Mouse (Mus musculus) cerebellum, postnatal 36 days (tissue): Measurements from ENCODE around the gene 4930467E23Rik.
"Not testable (repeated sequence)": the region's sequence is repeated elsewhere in the genome, so short reads cannot be mapped to it uniquely, and the experiment has no call there.

Source experiments
- DNase-seq, 2 experiments: peaks; one replicate each; pipeline ENCODE4 v3.0.0; 2021 to 2022; ENCODE audit warnings: mixed read lengths in 2 of 2

4930467E23Rik gene

GRCm38 (mm10) chr8:19729276-19729675, at the start of gene 4930467E23Rik:
4930467E23Rik (plus strand) TSS chr8:19729576.
- DNase-seq: not testable (repeated sequence)

GRCm38 (mm10) chr8:19682311-19682710, 47.1 kb upstream of the 4930467E23Rik start:
- DNase-seq: not testable (repeated sequence)

- DNase-seq: not testable (repeated sequence)
Measured at GRCm38 (mm10) chr8:19685476-19685875, 43.9 kb upstream of the 4930467E23Rik start.

GRCm38 (mm10) chr8:19688802-19689525, 40.4 kb upstream of the 4930467E23Rik start:
- not testable (repeated sequence) for DNase-seq

- not testable (repeated sequence) for DNase-seq
Measured at GRCm38 (mm10) chr8:19689745-19690144, 39.6 kb upstream of the 4930467E23Rik start.

GRCm38 (mm10) chr8:19691421-19691820, 38.0 kb upstream of the 4930467E23Rik start:
- DNase-seq: not testable (repeated sequence)

GRCm38 (mm10) chr8:19697497-19698077, 31.8 kb upstream of the 4930467E23Rik start:
- not testable (repeated sequence) for DNase-seq

GRCm38 (mm10) chr8:19698123-19698522, 31.3 kb upstream of the 4930467E23Rik start:
- DNase-seq: not testable (repeated sequence)

- peak; percentile 41 to 50 for DNase-seq
Measured at GRCm38 (mm10) chr8:19698722-19699121, 30.7 kb upstream of the 4930467E23Rik start.

- DNase-seq: not testable (repeated sequence)
Measured at GRCm38 (mm10) chr8:19701326-19701725, 28.1 kb upstream of the 4930467E23Rik start.

GRCm38 (mm10) chr8:19702276-19702675, 27.1 kb upstream of the 4930467E23Rik start:
- DNase-seq: not testable (repeated sequence)

GRCm38 (mm10) chr8:19702972-19703709, 26.2 kb upstream of the 4930467E23Rik start:
- DNase-seq: peak; percentile 74 to 88

- DNase-seq: not testable (repeated sequence)
Measured at GRCm38 (mm10) chr8:19703906-19704305, 25.5 kb upstream of the 4930467E23Rik start.

- DNase-seq: not testable (repeated sequence)
Measured at GRCm38 (mm10) chr8:19704441-19705215, 24.7 kb upstream of the 4930467E23Rik start.

- not testable (repeated sequence) for DNase-seq
Measured at GRCm38 (mm10) chr8:19705216-19705600, 24.2 kb upstream of the 4930467E23Rik start.

GRCm38 (mm10) chr8:19706101-19706725, 23.2 kb upstream of the 4930467E23Rik start:
- not testable (repeated sequence) for DNase-seq

- DNase-seq: peak; percentile 67 to 79
Measured at GRCm38 (mm10) chr8:19706918-19707760, 22.2 kb upstream of the 4930467E23Rik start.

- DNase-seq: not testable (repeated sequence)
Measured at GRCm38 (mm10) chr8:19707761-19708443, 21.5 kb upstream of the 4930467E23Rik start.

- not testable (repeated sequence) for DNase-seq
Measured at GRCm38 (mm10) chr8:19708976-19709375, 20.4 kb upstream of the 4930467E23Rik start.

GRCm38 (mm10) chr8:19709488-19709887, 19.9 kb upstream of the 4930467E23Rik start:
- not testable (repeated sequence) for DNase-seq
